Mouse (Mus musculus) neural tube, embryonic 11.5 days (tissue): ENCODE results near the gene Tcam1. TPM values are rescaled to one million over a fixed set of nuclear protein-coding genes. Genes with fewer than 3 reads are reported as not detected.
A peak's percentile ranks its signal among the peaks of the same experiment; 100 is the strongest.

Experiments
- ATAC-seq: fragments of 200-750 bp; cut with Nextera tagmentation; 2 replicates; pipeline ENCODE4 v1.8.0; 2017; ENCODE audit warnings: moderate number of reproducible peaks, mild to moderate bottlenecking, moderate TSS enrichment, moderate library complexity; ENCODE audit not compliant: insufficient read depth, low FRiP score, low TSS enrichment
- DNase-seq: peaks from one replicate; pipeline ENCODE4 v3.0.0-alpha.2; 2015; ENCODE audit warnings: low spot score
- H3K27ac ChIP-seq: fragments of 300-500 bp; sonication (generic); 2 replicates; pipeline ENCODE4 v1.5.1; 2014; ENCODE audit warnings: low read depth, mild to moderate bottlenecking, low read length
- H3K27me3 ChIP-seq: fragments of 300-500 bp; sonication (generic); 2 replicates; pipeline ENCODE4 v1.6.1; 2014; ENCODE audit warnings: mild to moderate bottlenecking, low read length, mixed read lengths; ENCODE audit not compliant: control insufficient read depth, insufficient read depth
- H3K36me3 ChIP-seq: fragments of 300-500 bp; sonication (generic); 2 replicates; pipeline ENCODE4 v1.6.1; 2014; ENCODE audit warnings: mild to moderate bottlenecking, low read length, moderate library complexity, mixed read lengths; ENCODE audit not compliant: control insufficient read depth, insufficient read depth
- H3K4me1 ChIP-seq: fragments of 300-500 bp; sonication (generic); 2 replicates; pipeline ENCODE4 v1.6.1; 2014; ENCODE audit warnings: low read length, mixed read lengths; ENCODE audit not compliant: control insufficient read depth, insufficient read depth
- H3K4me2 ChIP-seq: fragments of 300-500 bp; sonication (generic); 2 replicates; pipeline ENCODE4 v1.6.1; 2014; ENCODE audit warnings: low read depth, mild to moderate bottlenecking, moderate library complexity
- H3K4me3 ChIP-seq: fragments of 300-500 bp; sonication (generic); 2 replicates; pipeline ENCODE4 v1.5.1; 2014; ENCODE audit warnings: low read depth, low read length
- H3K9ac ChIP-seq: fragments of 300-500 bp; sonication (generic); 2 replicates; pipeline ENCODE4 v1.6.1; 2014; ENCODE audit warnings: mild to moderate bottlenecking, low read length
- H3K9me3 ChIP-seq: fragments of 300-500 bp; sonication (generic); 2 replicates; pipeline ENCODE4 v1.6.1; 2016; ENCODE audit warnings: low read length; ENCODE audit not compliant: control insufficient read depth
- WGBS: fragments of 180-500 bp; shearing (Covaris S2); extraction: QIAGEN DNeasy Blood & Tissue Kit; methylation state at CpG from one replicate; pipeline ENCODE4 v1.1.7; 2014; 5-methylcytosine and 5-hydroxymethylcytosine counted together
- polyA plus RNA-seq: library from polyadenylated mRNA; unstranded; fragments of >200 nt; fragmentation: Nextera tagmentation; extraction: Ambion mirVana; gene quantifications from 2 replicates; pipeline ENCODE4 v1.2.1, GENCODE M21; 2014

Tcam1 gene
- polyA plus RNA-seq, 1 experiment from 2014 or later = 0.21 TPM

DNA sequence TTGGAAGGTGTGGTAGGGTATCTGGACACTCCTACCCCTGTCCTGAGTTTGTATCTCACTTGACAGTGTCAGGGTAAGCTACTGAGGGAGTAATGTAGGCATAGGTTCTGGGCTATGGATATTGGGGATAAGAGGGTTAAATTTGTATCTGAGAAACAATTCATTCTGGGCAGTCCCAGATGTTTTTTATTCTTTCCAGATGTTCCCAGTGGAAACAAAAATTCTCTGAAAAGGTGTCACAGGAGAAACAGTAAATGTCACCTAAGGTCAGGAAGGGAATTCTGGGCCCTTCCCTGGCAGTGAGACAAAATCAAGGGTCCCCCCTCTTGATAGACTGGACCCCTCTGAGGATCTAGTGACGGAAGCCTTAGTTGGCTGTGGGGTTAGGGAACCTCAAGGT is 39.9 kb downstream of the Tcam1 start:
- no peak overlapping the region for H3K27ac ChIP-seq
- H3K9ac ChIP-seq = no peak overlapping the region
- H3K4me2 ChIP-seq = no peak overlapping the region
- H3K4me1 ChIP-seq = no peaks in the 10 kb centered on the region
- DNase-seq (no peak), ATAC-seq (no peak)
- H3K4me3 ChIP-seq = no peak overlapping the region
- H3K9me3 ChIP-seq = no peaks in the 10 kb centered on the region
- no peaks in the 10 kb centered on the region for H3K27me3 ChIP-seq
- WGBS = 67% methylated on average over 1 of the region's 1 CpGs
- no peaks in the 10 kb centered on the region for H3K36me3 ChIP-seq

DNA sequence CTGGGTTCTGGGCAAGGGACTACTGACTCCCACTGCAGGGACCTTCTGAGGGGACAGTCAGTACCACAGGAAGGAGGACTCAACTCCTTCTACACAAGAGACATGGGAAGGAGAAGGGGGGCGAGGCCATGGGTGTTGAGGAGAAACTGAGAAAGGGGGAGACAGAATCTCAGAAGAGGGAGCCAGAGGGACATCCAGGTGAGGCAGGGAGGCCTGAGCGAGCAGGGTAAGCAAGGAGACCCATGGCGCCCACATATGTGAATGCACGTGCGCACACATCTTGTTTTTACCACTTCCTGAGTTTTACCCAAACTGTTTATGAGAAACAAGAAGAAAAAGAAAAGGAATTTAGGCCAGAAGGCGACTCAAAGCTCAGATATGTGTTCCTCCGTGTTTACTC is 41.3 kb downstream of the Tcam1 start:
- H3K27me3 ChIP-seq = no peaks in the 10 kb centered on the region
- no peaks in the 10 kb centered on the region for H3K9me3 ChIP-seq
- H3K9ac ChIP-seq = no peak overlapping the region
- 84% methylated on average over 7 of the region's 7 CpGs for WGBS
- H3K4me2 ChIP-seq = no peak overlapping the region
- H3K4me1 ChIP-seq = no peaks in the 10 kb centered on the region
- DNase-seq (no peak), ATAC-seq (no peak)
- no peak overlapping the region for H3K4me3 ChIP-seq
- H3K27ac ChIP-seq = no peak overlapping the region
- no peaks in the 10 kb centered on the region for H3K36me3 ChIP-seq

GRCm38 (mm10) chr11:106318406-106319366 is 42.2 kb downstream of the Tcam1 start:
- Histone ChIP-seq H3K9ac (no peak overlapping the region), H3K9me3 (no peaks in the 10 kb centered on the region), H3K4me1 (no peaks in the 10 kb centered on the region), H3K27ac (no peak overlapping the region), H3K27me3 (no peaks in the 10 kb centered on the region), H3K4me3 (no peak overlapping the region), H3K36me3 (no peaks in the 10 kb centered on the region), H3K4me2 (no peak overlapping the region)
- ATAC-seq = no peak
- 75% methylated on average over 21 of the region's 21 CpGs for WGBS
- DNase-seq = no peak

DNA sequence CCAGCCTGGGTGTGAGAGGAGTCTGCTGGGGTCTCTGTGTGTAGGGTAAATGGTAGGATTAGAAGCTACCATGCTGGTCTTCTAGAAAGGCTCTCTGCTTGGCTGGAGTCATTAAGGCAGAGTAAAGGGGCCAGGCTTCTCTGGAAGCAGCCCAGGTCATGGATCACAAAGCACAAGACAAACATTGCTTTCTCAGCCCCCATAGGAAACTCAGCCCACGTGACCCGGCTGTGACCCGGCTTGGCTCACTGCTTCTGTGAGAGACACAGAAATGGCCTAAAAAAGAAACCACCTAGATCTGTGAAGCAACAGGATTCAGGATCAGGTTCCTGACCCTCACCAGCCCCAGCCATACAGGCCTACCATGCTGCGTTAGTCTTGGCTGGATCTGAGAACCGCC is 48.4 kb downstream of the Tcam1 start:
- 70% methylated on average over 5 of the region's 5 CpGs for WGBS
- Histone ChIP-seq H3K4me2 (no peak overlapping the region), H3K36me3 (no peaks in the 10 kb centered on the region), H3K4me3 (no peak overlapping the region), H3K27me3 (no peaks in the 10 kb centered on the region), H3K27ac (no peak overlapping the region), H3K4me1 (no peaks in the 10 kb centered on the region), H3K9ac (no peak overlapping the region; the same call in 1 of the 2 replicates), H3K9me3 (no peaks in the 10 kb centered on the region)
- no peak for ATAC-seq
- no peak for DNase-seq

DNA sequence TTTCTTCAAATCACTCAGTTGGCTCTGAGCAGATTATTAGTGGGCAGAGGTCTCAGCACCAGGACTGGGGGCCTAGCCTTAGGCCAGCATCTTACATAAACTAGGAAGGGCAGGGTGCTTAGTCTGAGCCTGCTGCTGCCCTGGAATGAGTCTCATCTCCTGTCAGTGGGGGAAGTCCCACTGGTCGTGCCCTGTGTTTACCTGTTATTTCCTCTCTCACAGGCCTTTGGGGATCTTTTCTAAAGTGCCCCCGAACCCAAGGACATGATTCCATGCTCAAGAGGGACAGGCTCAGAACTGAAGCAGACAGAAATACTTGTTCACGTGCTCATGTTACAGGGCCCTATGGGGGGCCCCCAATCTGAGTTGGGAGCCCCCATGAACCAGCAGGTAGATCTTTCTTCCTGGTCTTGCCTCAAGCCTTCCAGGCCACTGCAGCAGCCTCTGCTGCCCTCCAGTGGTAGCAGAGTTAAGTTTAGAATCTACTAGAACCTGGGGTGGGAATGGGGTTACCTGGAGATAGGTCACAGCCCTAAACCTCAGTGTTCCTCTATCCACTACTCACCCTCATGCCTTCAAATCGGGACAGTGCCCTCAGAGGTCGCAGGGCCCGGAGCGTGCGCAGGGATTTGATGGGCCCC is 49.2 kb downstream of the Tcam1 start:
- no peak overlapping the region for H3K4me2 ChIP-seq
- no peak overlapping the region for H3K4me3 ChIP-seq
- no peaks in the 10 kb centered on the region for H3K4me1 ChIP-seq
- peak; percentile 55 for DNase-seq
- no peak overlapping the region for H3K9ac ChIP-seq
- no peak for ATAC-seq
- H3K9me3 ChIP-seq = no peaks in the 10 kb centered on the region
- 71% methylated on average over 8 of the region's 8 CpGs for WGBS
- H3K36me3 ChIP-seq = no peaks in the 10 kb centered on the region
- H3K27me3 ChIP-seq = no peaks in the 10 kb centered on the region
- H3K27ac ChIP-seq = no peak overlapping the region

GRCm38 (mm10) chr11:106326475-106326874 is 50.0 kb downstream of the Tcam1 start:
- Histone ChIP-seq H3K4me1 (no peaks in the 10 kb centered on the region), H3K27me3 (no peaks in the 10 kb centered on the region), H3K9ac (no peak overlapping the region), H3K36me3 (no peaks in the 10 kb centered on the region), H3K4me2 (no peak overlapping the region), H3K9me3 (no peaks in the 10 kb centered on the region), H3K27ac (no peak overlapping the region), H3K4me3 (no peak overlapping the region)
- no peak for ATAC-seq
- DNase-seq = no peak
- 91% methylated on average over 8 of the region's 8 CpGs for WGBS

GRCm38 (mm10) chr11:106328521-106328920 is 52.0 kb downstream of the Tcam1 start:
- DNase-seq (no peak), ATAC-seq (no peak)
- Histone ChIP-seq H3K27ac (no peak overlapping the region), H3K36me3 (no peaks in the 10 kb centered on the region), H3K9me3 (no peaks in the 10 kb centered on the region), H3K4me2 (no peak overlapping the region), H3K9ac (no peak overlapping the region), H3K27me3 (no peaks in the 10 kb centered on the region), H3K4me3 (no peak overlapping the region), H3K4me1 (no peaks in the 10 kb centered on the region)
- WGBS = 83% methylated on average over 5 of the region's 5 CpGs

DNA sequence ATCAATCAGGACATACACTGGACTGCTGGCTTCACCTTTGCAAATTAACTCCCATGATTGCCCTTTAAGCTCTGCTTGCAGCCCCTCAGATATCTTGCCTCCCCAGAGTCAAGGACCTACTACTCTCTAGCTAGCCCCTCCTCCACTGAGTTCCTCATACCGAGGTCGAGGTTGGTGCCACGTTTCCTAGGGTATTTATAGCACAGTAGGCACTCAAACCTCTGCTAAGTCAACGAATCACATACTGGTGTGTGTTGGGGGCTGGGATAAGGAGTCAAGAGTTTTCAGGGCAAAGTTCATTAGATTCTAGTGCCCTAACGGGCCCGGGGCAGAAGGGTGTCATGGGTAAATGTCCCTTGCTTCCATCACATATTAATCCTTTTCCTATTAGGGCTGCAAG is 52.7 kb downstream of the Tcam1 start:
- DNase-seq = no peak
- H3K9ac ChIP-seq = no peak overlapping the region
- H3K27ac ChIP-seq = no peak overlapping the region
- no peaks in the 10 kb centered on the region for H3K4me1 ChIP-seq
- H3K27me3 ChIP-seq = no peaks in the 10 kb centered on the region
- ATAC-seq = no peak
- no peaks in the 10 kb centered on the region for H3K9me3 ChIP-seq
- WGBS = 78% methylated on average over 6 of the region's 6 CpGs
- no peak overlapping the region for H3K4me3 ChIP-seq
- H3K4me2 ChIP-seq = no peak overlapping the region
- H3K36me3 ChIP-seq = no peaks in the 10 kb centered on the region

DNA sequence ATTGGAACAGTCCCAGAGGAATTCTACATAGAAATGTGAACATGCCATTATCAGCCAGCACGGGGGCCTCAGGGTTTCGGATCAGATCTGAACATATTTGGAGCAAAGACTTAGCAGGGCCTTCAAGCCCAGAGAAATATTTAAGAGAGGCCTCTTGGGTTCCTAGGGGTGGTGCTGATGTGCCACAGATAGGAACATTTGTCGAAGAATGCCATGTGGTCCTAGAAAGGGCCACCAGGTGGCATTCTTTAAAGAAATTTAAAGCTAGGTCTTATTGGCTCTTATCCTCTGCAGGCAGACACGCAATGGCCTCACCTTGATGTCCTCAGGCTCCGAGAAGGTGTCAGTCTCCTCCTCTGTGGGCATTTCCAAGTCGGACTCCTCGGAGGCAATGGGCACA is 53.2 kb downstream of the Tcam1 start:
- Histone ChIP-seq H3K9me3 (no peaks in the 10 kb centered on the region), H3K27me3 (no peaks in the 10 kb centered on the region), H3K4me3 (no peak overlapping the region), H3K4me2 (no peak overlapping the region), H3K9ac (no peak overlapping the region), H3K36me3 (no peaks in the 10 kb centered on the region), H3K4me1 (no peaks in the 10 kb centered on the region), H3K27ac (no peak overlapping the region)
- ATAC-seq = no peak
- WGBS = 70% methylated on average over 7 of the region's 7 CpGs
- DNase-seq = no peak
